Mouse (Mus musculus) MEL (cell line): ENCODE results near the gene Slc2a3. TPM values are rescaled to one million over a fixed set of nuclear protein-coding genes. Genes with fewer than 3 reads are reported as not detected.

Experiments used
- DNase-seq: peaks from one replicate; pipeline ENCODE4 v3.0.0; 2011; ENCODE audit warnings: low read depth, low spot score
- H3K27ac ChIP-seq: 2 replicates; pipeline ENCODE4 v1.5.1; 2012; ENCODE audit warnings: low read depth, mild to moderate bottlenecking, control low read depth, low read length, moderate library complexity; ENCODE audit not compliant: control insufficient read depth
- H3K27me3 ChIP-seq, 2 experiments: fragments of 150-350 bp in 1 of 2; sonication (generic) in 1 of 2; 2 replicates each; pipeline ENCODE4 v1.6.1; 2012; ENCODE audit warnings: low read length in 2 of 2, mild to moderate bottlenecking in 2 of 2, improper control_type of control experiment in 1 of 2, moderate library complexity in 1 of 2; ENCODE audit not compliant: insufficient read depth in 2 of 2, control insufficient read depth in 1 of 2
- H3K36me3 ChIP-seq, 2 experiments: 2 replicates each; pipeline ENCODE4 v1.6.1; 2012 to 2014; ENCODE audit warnings: low read length in 2 of 2, improper control_type of control experiment in 1 of 2, inconsistent platforms in 1 of 2, mild to moderate bottlenecking in 1 of 2; ENCODE audit not compliant: insufficient read depth in 2 of 2, control insufficient read depth in 1 of 2
- H3K4me1 ChIP-seq, 2 experiments: fragments of 150-350 bp in 1 of 2; sonication (generic) in 1 of 2; 2 replicates each; pipeline ENCODE4 v1.6.1; 2012; ENCODE audit warnings: low read length in 2 of 2, improper control_type of control experiment in 1 of 2, mild to moderate bottlenecking in 1 of 2; ENCODE audit not compliant: insufficient read depth in 2 of 2, control insufficient read depth in 1 of 2
- H3K4me3 ChIP-seq, 2 experiments: fragments of 150-350 bp in 1 of 2; sonication (generic) in 1 of 2; 2 replicates each; pipeline ENCODE4 v1.5.1; 2012; ENCODE audit warnings: low read depth in 2 of 2, low read length in 2 of 2, mild to moderate bottlenecking in 2 of 2, moderate library complexity in 2 of 2, control low read depth in 1 of 2, improper control_type of control experiment in 1 of 2; ENCODE audit not compliant: control insufficient read depth in 1 of 2, insufficient read depth in 1 of 2
- H3K79me2 ChIP-seq: 2 replicates; pipeline ENCODE4 v1.6.1; 2012; ENCODE audit warnings: mild to moderate bottlenecking, low read length, moderate library complexity; ENCODE audit not compliant: control insufficient read depth, poor library complexity, insufficient read depth
- H3K9ac ChIP-seq: 2 replicates; pipeline ENCODE4 v1.6.1; 2012; ENCODE audit warnings: low read depth, mild to moderate bottlenecking, control low read depth, low read length, moderate library complexity; ENCODE audit not compliant: control insufficient read depth, poor library complexity, severe bottlenecking
- H3K9me3 ChIP-seq: fragments of 150-350 bp; sonication (generic); replicated peaks from 2 replicates; pipeline ENCODE4 v1.6.1; 2012; ENCODE audit warnings: mild to moderate bottlenecking, low read length, improper control_type of control experiment, moderate library complexity; ENCODE audit not compliant: insufficient read depth
- CHD1 ChIP-seq: IDR thresholded peaks from 2 replicates; pipeline ENCODE4 v1.6.1; 2012; ENCODE audit warnings: low read depth, mild to moderate bottlenecking, inconsistent platforms, low read length, improper control_type of control experiment
- CHD2 ChIP-seq: IDR thresholded peaks from 2 replicates; pipeline ENCODE4 v1.6.1; 2011; ENCODE audit warnings: low read length, improper control_type of control experiment
- CTCF ChIP-seq, 3 experiments: IDR thresholded peaks in 2 of 3; conservative IDR thresholded peaks in 1 of 3; 2 replicates each; pipeline ENCODE4 v1.5.1; 2011 to 2012; ENCODE audit warnings: low read length in 3 of 3, low read depth in 2 of 3, mild to moderate bottlenecking in 2 of 3, improper control_type of control experiment in 1 of 3, inconsistent platforms in 1 of 3, mixed read lengths in 1 of 3, moderate library complexity in 1 of 3; ENCODE audit not compliant: control insufficient read depth in 1 of 3, insufficient read depth in 1 of 3, poor library complexity in 1 of 3, severe bottlenecking in 1 of 3
- E2F4 ChIP-seq: IDR thresholded peaks from 2 replicates; pipeline ENCODE4 v1.6.1; 2011; ENCODE audit warnings: low read depth, low read length, improper control_type of control experiment, borderline replicate concordance
- ELF1 ChIP-seq: IDR thresholded peaks from 2 replicates; pipeline ENCODE4 v1.6.1; 2014; ENCODE audit warnings: low read depth, mild to moderate bottlenecking, inconsistent platforms, low read length, improper control_type of control experiment, moderate library complexity
- EP300 ChIP-seq, 2 experiments: IDR thresholded peaks; 2 replicates each; pipeline ENCODE4 v1.6.1; 2011; ENCODE audit warnings: improper control_type of control experiment in 2 of 2, low read length in 2 of 2, low read depth in 1 of 2, mild to moderate bottlenecking in 1 of 2
- GABPA ChIP-seq: IDR thresholded peaks from 2 replicates; pipeline ENCODE4 v1.6.1; 2012; ENCODE audit warnings: low read depth, mild to moderate bottlenecking, inconsistent platforms, low read length, improper control_type of control experiment, moderate library complexity
- GATA1 ChIP-seq: IDR thresholded peaks from 2 replicates; pipeline ENCODE4 v1.6.1; 2011; ENCODE audit warnings: low read depth, low read length, improper control_type of control experiment
- JUND ChIP-seq: IDR thresholded peaks from 2 replicates; pipeline ENCODE4 v1.6.1; 2011; ENCODE audit warnings: low read depth, mild to moderate bottlenecking, improper control_type of control experiment, low read length
- MAFK ChIP-seq: IDR thresholded peaks from 2 replicates; pipeline ENCODE4 v1.6.1; 2011; ENCODE audit warnings: low read depth, mild to moderate bottlenecking, low read length, improper control_type of control experiment, borderline replicate concordance
- MAX ChIP-seq: IDR thresholded peaks from 2 replicates; pipeline ENCODE4 v1.6.1; 2011; ENCODE audit warnings: low read length, improper control_type of control experiment
- MAZ ChIP-seq: IDR thresholded peaks from 2 replicates; pipeline ENCODE4 v1.6.1; 2012; ENCODE audit warnings: low read depth, mild to moderate bottlenecking, inconsistent platforms, low read length, improper control_type of control experiment
- MYC ChIP-seq: IDR thresholded peaks from 2 replicates; pipeline ENCODE4 v1.6.1; 2011; ENCODE audit warnings: low read depth, mild to moderate bottlenecking, low read length, improper control_type of control experiment, moderate library complexity
- POLR2A ChIP-seq, 2 experiments: IDR thresholded peaks; 2 replicates each; pipeline ENCODE4 v1.6.1; 2011 to 2012; ENCODE audit warnings: low read length in 2 of 2, mild to moderate bottlenecking in 2 of 2, control low read depth in 1 of 2, improper control_type of control experiment in 1 of 2, low read depth in 1 of 2, moderate library complexity in 1 of 2; ENCODE audit not compliant: control insufficient read depth in 1 of 2, insufficient read depth in 1 of 2, poor library complexity in 1 of 2
- POLR2AphosphoS2 ChIP-seq: IDR thresholded peaks from 2 replicates; pipeline ENCODE4 v1.6.1; 2011; ENCODE audit warnings: low read length, improper control_type of control experiment
- RAD21 ChIP-seq: IDR thresholded peaks from 2 replicates; pipeline ENCODE4 v1.6.1; 2011; ENCODE audit warnings: mild to moderate bottlenecking, low read depth, low read length, improper control_type of control experiment
- TAL1 ChIP-seq: IDR thresholded peaks from 2 replicates; pipeline ENCODE4 v1.6.1; 2012; ENCODE audit warnings: mild to moderate bottlenecking, inconsistent platforms, low read length, moderate library complexity, mixed read lengths
- TCF12 ChIP-seq: IDR thresholded peaks from 2 replicates; pipeline ENCODE4 v1.6.1; 2014; ENCODE audit warnings: low read depth, mild to moderate bottlenecking, inconsistent platforms, low read length, improper control_type of control experiment, moderate library complexity
- USF1 ChIP-seq: IDR thresholded peaks from 2 replicates; pipeline ENCODE4 v1.6.1; 2014; ENCODE audit warnings: low read depth, mild to moderate bottlenecking, inconsistent platforms, low read length, improper control_type of control experiment, moderate library complexity
- ZKSCAN1 ChIP-seq: IDR thresholded peaks from 2 replicates; pipeline ENCODE4 v1.6.1; 2012; ENCODE audit warnings: low read depth, mild to moderate bottlenecking, inconsistent platforms, low read length, improper control_type of control experiment, moderate library complexity
- polyA plus RNA-seq, 2 experiments: library from polyadenylated mRNA; stranded (reverse) in 1 of 2; unstranded in 1 of 2; fragments of >175 nt in 1 of 2; fragments of >200 nt in 1 of 2; gene quantifications; 2 replicates each; pipeline versions ENCODE4 v1.2.1 to v1.2.4; 2012; ENCODE audit warnings: low replicate concordance in 2 of 2, low read depth in 1 of 2; ENCODE audit not compliant: insufficient read length in 2 of 2, insufficient read depth in 1 of 2, missing spikeins in 1 of 2
- total RNA-seq: library from RNA; depleted of rRNA; stranded (reverse); fragments of 300-350 nt; gene quantifications from 2 replicates; pipeline ENCODE4 v1.2.3, GENCODE M21; 2012

Gene Slc2a3
- total and polyA plus RNA-seq, 3 experiments: 78.4 to 93.4 TPM; not detected in 1

- Histone ChIP-seq H3K9ac (no peak overlapping the region), H3K79me2 (peaks cover 14% of the 10 kb centered on the region), H3K9me3 (no peaks in the 10 kb centered on the region), H3K27me3 (no peaks in the 10 kb centered on the region), H3K4me1 (peaks cover 19 to 40% of the 10 kb centered on the region in 2 experiments), H3K27ac (no peak overlapping the region), H3K36me3 (peaks cover 0 to 35% of the 10 kb centered on the region in 2 experiments; a peak in 2 of 4 replicates), H3K4me3 (no peak overlapping the region)
- TF ChIP-seq POLR2A (IDR thresholded peaks at IDR 0.05; ENCODE audit: control insufficient read depth in 1 of 2, insufficient read depth in 1 of 2, low read depth in 1 of 2, low read length in 2 of 2, poor library complexity in 1 of 2) (no peak), GATA1 (no peak), CHD1 (no peak), RAD21 (no peak), ELF1 (no peak), EP300 (IDR thresholded peaks at IDR 0.05; ENCODE audit: low read depth in 1 of 2, low read length in 2 of 2) (no peak), TAL1 (no peak), MAZ (no peak), TCF12 (no peak), GABPA (no peak), MAFK (no peak), E2F4 (no peak), JUND (no peak), USF1 (no peak), ZKSCAN1 (no peak), MYC (no peak), MAX (no peak), POLR2AphosphoS2 (no peak), CTCF (IDR thresholded peaks at IDR 0.05 in 2 of 3, conservative IDR thresholded peaks at IDR 0.05 in 1 of 3; ENCODE audit: control insufficient read depth in 1 of 3, insufficient read depth in 1 of 3, low read depth in 2 of 3, low read length in 3 of 3, poor library complexity in 1 of 3, severe bottlenecking in 1 of 3) (no peak)
- no peak for DNase-seq
These were observed 20.4 kb upstream of the Slc2a3 start for GRCm38 (mm10) chr6:122821822-122822221.

- TF ChIP-seq CTCF (IDR thresholded peaks at IDR 0.05 in 2 of 3, conservative IDR thresholded peaks at IDR 0.05 in 1 of 3; ENCODE audit: control insufficient read depth in 1 of 3, insufficient read depth in 1 of 3, low read depth in 2 of 3, low read length in 3 of 3, poor library complexity in 1 of 3, severe bottlenecking in 1 of 3) (no peak), MAFK (no peak), CHD2 (no peak)
- Histone ChIP-seq H3K4me1 (peaks cover 20 to 41% of the 10 kb centered on the region in 2 experiments), H3K27me3 (no peaks in the 10 kb centered on the region), H3K27ac (no peak overlapping the region), H3K79me2 (peaks cover 14% of the 10 kb centered on the region), H3K4me3 (peak overlapping the region; percentile 98 to 99), H3K9ac (peak overlapping the region; percentile 97; the same call in 1 of the 2 replicates), H3K36me3 (peaks cover 0 to 34% of the 10 kb centered on the region in 2 experiments; a peak in 2 of 4 replicates), H3K9me3 (no peaks in the 10 kb centered on the region)
- no peak for DNase-seq
These were observed 19.6 kb upstream of the Slc2a3 start for GRCm38 (mm10) chr6:122820799-122821650.
